Mouse (Mus musculus): ENCODE data around the gene Cdc42se1.

DNA sequence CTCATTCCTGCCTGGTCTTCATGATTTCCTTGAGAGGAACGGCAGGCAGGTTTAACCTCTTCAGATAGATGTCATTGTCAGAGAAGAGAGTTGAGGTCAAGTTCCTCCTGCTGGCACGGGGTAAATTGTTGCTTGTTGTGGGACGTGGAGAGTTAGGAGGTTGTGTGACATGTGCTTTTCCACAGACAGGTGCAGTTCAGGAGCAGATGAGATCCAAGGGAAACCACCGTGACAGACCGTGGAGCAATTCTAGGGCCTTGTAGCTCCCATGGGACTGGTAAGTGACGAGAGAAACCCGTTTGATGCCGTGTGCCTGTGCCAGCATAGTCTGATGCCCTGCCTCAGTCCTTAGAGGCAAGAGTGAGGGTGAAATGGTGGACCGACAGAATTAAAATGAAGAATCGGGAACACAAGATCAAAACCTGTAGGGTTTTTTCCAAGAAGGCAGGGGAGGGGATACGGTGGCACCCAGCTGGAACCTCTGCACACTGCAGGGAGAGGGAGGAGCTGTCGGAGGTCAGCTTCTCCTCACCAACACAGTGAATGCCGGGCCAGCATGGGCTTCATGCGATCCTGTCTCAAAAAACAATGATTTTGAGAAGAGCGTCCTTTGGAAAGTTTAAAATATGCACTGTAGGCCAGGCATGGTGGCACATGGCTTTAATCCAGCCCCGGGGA, 4.9 kb downstream of the Cdc42se1 start:
- TF ChIP-seq CTCF (IDR thresholded peaks at IDR 0.05; ENCODE audit: insufficient read depth, low read depth, low read length): no peak
- TF ChIP-seq POLR2A (IDR thresholded peaks at IDR 0.05; ENCODE audit: insufficient read depth, low read depth, low read length): no peak
